Mouse (Mus musculus) bone marrow macrophage, adult 2 months (primary cell): ENCODE measurements around the gene Gorasp2.

Source experiments
- CTCF ChIP-seq: IDR thresholded peaks from 2 replicates; pipeline ENCODE4 v1.5.1; 2012; ENCODE audit warnings: low read depth, mild to moderate bottlenecking, low read length, moderate library complexity
- POLR2A ChIP-seq: IDR thresholded peaks from 2 replicates; pipeline ENCODE4 v1.6.1; 2012; ENCODE audit warnings: mild to moderate bottlenecking, low read depth, low read length, borderline replicate concordance

GRCm38 (mm10) chr2:70669241-70669640 lies 7.9 kb downstream of the Gorasp2 start:
- no peak for TF ChIP-seq POLR2A
- TF ChIP-seq CTCF: no peak
